Mouse (Mus musculus) inflammation-experienced regulatory T-cells, adult 6 months (primary cell): ENCODE measurements at regions not wholly inside any gene's neighbourhood (a gene's known extent, or its start where the extent isn't known, plus 50 kb on each side); places are given as distances from the start of the nearest gene placed in this dataset.

ENCODE experiments used
- ATAC-seq: one replicate; pipeline ENCODE4 v1.8.0; 2017

- no peak for ATAC-seq
These were observed 101.4 kb upstream of the Bcl6 start for GRCm38 (mm10) chr16:24089840-24090762.

GRCm38 (mm10) chr16:24083966-24084365 lies 95.3 kb upstream of the Bcl6 start:
- no peak for ATAC-seq

GRCm38 (mm10) chr16:24080471-24080870 lies 91.8 kb upstream of the Bcl6 start:
- ATAC-seq = no peak

DNA sequence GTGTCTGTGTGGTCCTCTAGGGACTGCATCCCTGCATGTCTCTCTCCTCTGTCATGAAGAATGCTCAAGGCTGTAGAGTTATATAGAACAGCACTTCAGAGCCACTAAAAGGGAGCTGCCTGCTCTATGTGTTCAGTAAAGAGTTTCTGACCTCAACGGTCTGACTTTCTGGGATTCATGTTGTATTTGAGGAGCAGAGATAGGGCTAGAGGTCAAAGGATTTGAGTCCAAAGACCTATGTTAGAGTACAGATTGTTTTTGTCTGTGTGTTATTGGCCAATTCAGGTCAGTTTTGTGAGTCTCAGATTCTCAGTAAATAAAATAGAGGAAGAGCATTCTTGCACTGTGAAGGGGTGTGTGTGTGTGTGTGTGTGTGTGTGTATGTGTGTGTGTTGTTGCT lies 90.0 kb upstream of the Bcl6 start:
- no peak for ATAC-seq

DNA sequence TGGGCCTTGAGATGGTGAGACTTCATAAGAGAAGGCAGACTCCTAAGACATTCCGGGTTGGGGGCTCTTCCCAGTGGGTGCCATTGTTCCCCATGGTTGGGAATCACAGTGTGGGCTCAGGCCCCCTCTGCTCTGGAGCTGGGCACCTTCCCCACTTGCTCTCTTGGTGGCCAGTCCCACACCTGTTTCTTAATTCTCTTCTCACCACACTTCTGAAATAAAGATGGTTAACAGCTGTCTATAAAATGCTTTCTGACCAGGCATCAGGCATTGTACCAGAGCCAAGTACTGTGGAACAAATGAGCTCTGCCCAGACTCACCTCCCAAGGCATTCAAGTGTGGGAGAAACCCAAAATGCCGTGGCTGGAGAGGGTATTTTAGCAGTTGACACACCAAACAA lies 88.8 kb upstream of the Bcl6 start:
- no peak for ATAC-seq

GRCm38 (mm10) chr16:24076799-24077136 lies 88.1 kb upstream of the Bcl6 start:
- no peak for ATAC-seq

DNA sequence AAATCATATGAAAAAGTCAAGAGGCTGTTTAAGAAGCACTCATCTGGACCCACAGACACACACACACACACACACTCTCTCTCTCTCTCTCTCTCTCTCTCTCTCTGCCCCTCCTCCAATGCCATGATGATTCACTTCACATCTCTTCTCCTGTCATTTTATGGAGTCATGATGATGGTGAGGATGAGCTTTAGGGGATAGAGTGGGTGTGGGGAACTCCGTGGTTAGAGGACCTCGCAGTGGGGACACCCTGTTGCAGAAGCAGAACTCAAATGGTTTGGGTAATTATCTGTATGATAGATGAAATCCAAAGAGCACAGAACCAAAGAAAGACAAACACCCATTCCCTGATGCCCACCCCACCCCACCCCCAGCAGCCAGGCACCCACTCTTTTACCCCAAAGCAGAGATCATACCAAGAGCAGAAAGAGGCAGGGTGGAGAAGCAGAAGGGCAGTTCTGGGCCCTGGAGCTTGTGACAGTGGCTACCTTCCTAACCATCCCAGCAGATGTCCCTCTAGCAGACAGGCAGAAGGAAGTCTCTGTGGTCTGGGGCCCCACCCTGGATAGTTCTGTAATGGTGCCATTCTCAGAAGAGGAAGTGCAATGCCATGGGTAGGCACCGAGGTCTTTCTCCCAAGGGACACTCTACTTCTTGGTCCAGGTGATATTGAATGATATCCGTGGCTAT lies 87.6 kb upstream of the Bcl6 start:
- ATAC-seq = no peak

DNA sequence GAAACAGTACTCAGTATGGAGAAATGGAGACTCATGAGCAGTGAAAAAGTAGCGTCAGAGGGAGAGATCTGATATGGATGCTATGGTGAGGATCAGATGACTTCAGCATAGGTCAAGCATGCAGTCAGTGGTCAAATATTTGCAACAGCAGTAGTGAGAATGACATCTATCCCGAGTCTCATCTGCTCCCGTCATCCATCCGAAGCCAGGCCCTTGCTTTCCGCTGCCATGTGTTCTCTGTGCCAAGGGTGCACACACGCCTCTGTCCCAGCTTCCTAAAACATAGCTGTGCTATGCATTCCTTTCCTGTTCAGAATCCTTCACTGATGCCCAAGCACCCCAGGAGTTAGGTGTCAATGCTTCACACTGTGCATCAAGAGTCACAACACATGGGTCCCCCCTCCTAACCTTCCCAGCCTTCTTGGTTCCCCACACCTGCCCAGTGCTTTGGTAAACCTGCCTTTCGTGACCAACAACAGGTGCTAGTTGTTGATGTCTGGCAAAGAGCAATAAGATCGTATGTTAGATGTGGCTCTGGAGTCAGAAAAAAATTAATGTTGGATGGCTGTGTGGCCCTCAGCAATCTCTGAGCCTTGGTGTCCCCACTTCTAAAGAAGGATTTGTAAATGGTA lies 85.1 kb upstream of the Bcl6 start:
- ATAC-seq = no peak

GRCm38 (mm10) chr16:24073065-24073464 lies 84.4 kb upstream of the Bcl6 start:
- no peak for ATAC-seq

DNA sequence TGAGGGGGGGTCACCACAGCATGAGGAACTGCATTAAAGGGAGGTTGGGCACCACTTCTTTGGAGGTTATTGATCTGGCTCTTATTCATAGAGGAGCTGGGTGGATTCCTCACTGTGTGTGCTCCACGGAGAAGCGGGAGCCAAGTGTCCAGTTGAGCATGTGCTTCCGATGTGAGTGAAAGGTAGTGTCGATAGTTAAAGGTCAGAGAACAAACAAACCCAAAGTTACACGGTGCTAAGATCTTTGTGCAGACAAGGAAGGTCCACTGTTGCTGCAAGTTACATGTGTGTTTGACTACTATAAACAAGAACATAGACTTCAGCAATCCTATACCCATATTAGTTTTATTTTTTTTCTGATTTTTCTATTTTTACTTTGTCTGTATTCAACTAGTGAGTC lies 80.8 kb upstream of the Bcl6 start:
- ATAC-seq = no peak

- ATAC-seq = no peak
These were observed 79.7 kb upstream of the Bcl6 start for GRCm38 (mm10) chr16:24068250-24068813.

DNA sequence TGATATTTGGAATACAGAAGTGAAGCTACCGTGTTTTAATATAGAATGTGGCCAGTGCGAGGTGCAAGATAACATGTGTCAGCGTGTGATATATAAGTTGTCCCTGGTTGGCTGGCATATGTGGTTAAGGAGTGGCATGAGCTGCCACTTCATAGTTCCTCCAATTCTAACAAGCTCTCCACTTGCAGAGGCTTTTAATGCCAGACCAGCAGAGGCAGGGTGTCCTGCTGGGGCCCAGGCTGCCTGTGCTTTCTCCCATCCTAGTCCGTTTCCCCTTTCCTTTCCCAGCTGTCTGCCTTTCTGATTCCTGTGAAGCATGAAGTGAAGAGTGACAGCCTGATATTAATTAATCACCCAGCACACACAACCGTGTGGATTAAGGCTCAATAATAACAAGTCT lies 73.7 kb upstream of the Bcl6 start:
- ATAC-seq = no peak

- no peak for ATAC-seq
These were observed 72.8 kb upstream of the Bcl6 start for GRCm38 (mm10) chr16:24061496-24061895.

GRCm38 (mm10) chr16:24059090-24059600 lies 70.5 kb upstream of the Bcl6 start:
- ATAC-seq = no peak

- no peak for ATAC-seq
These were observed 68.4 kb upstream of the Bcl6 start for GRCm38 (mm10) chr16:24056885-24057531.

DNA sequence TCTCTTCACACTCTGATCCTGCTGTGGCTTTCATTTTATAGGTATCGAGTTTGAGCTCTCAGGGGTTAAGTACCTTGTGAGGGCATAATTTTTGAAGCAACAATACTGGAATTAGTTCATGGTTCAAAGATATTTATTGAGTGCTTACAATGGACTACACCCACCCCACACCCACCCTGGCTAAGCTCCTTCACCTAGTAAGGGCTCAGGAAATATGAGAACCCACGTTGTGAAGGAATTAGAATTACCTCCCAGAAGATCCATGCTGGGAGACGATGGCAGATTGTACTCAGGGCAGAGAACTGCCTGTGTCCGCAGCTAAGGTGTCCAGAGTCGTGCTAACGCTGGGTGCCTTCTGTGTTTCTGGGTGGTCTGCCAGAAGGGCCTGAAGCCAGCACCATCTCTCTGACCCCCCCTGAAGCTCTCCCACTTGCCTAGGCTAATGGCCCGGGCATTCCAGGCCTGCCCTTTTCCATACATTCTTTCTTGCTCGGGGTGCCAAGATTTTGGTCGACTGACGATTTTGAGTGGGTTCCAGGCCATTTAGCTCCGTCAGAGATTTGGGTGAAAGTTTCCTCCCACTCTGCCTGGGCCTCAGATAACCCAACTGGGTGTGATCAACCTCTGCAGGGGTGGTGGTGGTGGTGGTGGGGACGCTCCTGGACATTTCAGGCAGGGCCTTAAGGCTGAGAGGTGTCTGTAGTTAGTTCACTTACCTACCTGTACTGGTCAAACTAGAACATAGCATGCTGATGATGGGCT lies 67.7 kb upstream of the Bcl6 start:
- no peak for ATAC-seq

DNA sequence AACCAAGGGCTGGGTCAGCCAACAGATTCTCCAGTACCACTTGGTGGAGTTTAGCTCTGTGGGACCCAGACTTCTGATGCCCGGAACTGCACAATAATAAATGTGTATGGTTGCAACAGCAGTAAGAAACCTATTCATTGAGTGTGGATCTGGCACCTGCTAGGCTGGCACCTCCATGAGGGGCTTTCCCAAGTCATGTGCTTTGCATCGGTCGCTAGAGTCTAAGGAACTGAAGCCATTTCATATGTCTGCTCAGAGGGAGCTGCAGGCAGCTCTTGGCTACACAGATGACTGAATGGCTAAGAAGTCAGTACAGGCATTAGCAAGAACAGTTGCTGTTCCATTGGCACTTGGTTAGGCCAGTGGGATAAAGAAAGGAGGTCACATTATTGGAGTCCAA lies 65.6 kb upstream of the Bcl6 start:
- ATAC-seq = no peak

DNA sequence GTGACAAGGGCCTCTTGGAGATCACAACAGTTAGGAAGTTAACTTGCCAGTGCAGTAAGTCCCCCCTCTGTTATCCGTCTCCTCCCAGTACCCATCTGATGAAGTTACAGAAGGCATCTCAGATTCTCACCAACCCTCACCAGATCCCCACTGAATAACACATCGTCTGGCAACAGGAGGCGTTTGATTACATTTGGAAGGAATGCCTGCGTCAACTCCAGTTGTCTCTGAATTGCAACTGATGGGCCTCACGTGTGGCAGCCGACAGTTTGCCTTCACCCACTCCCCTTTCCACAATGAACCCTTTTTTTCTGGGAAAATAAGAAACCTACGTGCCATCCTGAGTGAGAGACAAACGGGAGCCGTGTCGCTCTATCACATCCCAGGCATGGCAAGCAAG lies 64.8 kb upstream of the Bcl6 start:
- ATAC-seq = no peak

GRCm38 (mm10) chr16:24050856-24051640 lies 62.4 kb upstream of the Bcl6 start:
- no peak for ATAC-seq

DNA sequence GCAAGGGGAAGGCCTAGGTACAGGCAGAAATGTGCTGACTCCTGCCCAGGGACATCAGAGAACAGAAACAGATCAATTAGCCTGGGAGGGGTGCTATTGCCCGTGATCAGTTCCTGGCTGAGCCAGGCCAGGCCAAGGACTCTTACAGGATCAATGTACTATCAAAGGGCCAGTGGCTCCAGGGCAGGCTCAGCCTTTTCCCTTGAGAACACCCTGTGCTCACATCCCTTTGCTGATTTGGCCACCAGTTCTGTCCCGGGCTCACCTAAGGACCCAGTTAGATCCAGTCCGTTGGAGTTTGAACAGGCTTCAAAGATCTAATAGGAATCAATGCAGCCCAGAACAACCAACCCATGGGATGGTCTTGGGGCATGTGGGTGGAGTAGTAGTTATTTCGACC lies 55.1 kb upstream of the Bcl6 start:
- ATAC-seq = no peak

- no peak for ATAC-seq
These were observed 54.3 kb upstream of the Bcl6 start for GRCm38 (mm10) chr16:24042977-24043376.
